Mouse (Mus musculus) T-helper 2 cell (primary cell): ENCODE results near the gene Bik.
"Not testable (repeated sequence)": the region's sequence is repeated elsewhere in the genome, so short reads cannot be mapped to it uniquely, and the experiment has no call there.

Experiments
- in situ Hi-C: fragments of 300-600 bp; cut with MboI, MseI; formaldehyde crosslinking; loops from one replicate; pipeline ENCODE4 v1.15.1; 2025; ENCODE audit warnings: high pct_unique_total_duplicates

Gene Bik

DNA sequence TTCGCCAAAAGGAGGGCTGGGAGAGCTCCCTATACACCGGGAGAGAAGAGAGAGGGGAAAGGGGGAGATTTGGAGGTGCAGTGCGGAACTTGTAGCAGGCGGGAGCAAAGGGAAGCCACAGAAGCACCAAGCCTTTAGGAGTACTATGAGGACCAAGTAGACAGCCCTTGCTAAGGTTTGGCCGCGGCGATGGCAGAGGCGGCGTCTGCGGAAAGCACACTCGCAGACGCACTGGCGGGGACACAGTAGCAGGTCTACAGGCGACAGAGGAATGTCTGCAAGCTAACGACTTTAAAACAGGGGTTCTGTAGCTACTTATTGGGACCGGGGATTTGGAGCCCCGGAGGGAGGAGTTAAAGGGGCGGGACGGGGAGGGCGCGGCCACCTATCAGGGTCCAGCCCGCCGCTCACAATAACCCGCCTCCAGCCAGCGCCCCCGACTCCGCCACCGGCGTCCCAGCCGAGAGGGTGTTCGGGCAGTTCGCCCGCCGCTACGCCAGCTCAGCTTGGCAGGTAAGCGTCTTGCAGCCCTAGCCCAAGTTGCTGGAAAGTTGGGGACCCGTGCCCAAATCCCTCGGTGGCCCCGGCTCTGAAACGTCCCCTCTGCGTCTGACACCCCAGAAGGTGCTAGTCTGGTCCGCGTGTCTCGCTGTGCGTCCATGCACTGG, at the start of gene Bik:
Gene Bik, plus strand, starts transcription at position 439 of the 668 bp plus-strand sequence.
- in situ Hi-C loops, result no loop called here

DNA sequence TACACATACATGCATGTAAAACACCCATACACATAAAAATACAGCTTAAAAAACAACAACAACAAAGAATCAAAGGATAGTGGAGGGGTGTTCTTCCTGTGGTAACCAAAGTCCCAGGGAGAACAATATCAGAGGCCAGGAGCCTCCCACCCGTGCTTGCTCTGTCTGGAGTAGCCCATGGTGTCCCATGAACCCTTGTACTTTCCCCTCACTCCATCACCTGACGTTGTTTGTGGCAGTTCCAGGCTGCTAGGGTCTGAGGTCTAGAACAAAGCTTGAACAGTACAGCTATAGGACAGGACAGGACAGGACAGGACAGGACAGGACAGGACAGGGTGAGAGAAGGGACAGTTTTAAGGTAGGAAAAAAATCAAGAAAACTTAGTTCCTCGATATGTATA, 48.6 kb upstream of the Bik start:
- in situ Hi-C loops, result no loop called here

DNA sequence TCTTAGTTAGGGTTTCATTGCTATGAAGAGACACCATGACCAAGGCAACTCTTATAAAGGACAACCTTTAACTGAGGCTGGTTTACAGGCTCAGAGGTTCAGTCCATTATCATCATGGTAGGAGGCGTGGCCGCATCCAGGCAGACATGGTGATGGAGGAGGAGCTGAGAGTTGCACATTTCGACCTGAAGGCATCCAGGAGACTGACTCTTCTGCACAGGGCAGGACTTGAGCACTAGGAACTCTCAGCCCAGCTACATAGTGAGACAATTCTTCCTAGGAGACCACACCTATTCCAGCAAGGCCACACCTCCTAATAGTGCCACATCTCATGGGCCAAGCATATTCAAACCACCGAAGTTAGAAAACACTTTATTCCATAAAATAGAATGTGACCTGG, 46.8 kb upstream of the Bik start:
- in situ Hi-C loops, result no loop called here

DNA sequence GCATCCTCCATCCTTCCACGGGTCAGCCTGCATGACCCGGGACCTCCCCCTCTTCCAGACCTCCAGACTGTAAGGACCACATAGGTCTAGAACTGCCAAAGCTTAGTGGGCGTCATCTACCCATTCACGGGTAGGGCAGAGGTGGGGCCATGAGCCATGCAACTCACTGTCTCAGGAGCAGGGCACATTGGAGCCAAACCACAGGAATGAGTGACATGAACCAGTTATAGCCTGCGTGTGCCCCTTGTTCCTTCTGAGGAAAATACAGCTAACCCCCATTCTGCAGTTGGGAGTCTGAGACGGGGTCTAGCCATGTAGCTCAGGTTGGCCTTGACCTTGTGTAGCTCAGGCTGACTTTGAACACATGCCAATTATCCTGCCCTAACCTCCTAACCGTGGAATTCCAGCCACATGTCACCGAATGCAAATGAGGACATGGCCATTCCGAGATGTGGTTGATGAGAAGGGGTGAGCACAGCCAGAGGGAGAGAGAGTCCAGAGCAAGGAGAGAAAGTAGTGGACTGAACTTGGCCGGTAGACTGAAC, 45.4 kb upstream of the Bik start:
- in situ Hi-C loops, result no loop called here

DNA sequence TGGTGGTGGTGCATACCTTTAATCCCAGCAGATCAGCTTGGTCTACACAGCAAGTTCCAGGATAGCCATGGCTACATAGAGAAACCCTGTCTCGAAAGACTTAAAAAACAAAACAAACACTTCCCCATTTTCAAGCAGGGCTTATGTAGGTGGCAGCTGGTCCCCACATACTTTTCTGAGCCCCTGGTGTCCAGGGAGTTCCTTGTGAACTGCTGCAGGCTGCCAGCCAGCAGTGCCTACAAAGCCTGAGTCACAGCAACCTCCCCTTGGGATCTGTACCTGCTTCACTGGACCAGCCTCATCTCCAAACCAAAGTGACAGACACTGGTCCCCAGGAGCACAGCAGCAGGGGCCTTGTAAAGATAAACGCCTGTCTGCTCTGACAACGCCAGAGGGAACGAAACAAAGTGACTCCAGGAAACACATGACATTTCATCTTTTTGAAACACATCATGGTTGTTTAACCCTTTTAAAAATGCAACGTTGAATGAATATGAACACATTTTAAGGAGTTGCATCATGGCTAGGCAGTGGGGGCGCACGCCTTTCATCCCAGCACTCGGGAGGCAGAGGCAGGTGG, 43.9 kb upstream of the Bik start:
- in situ Hi-C loops, result no loop called here

DNA sequence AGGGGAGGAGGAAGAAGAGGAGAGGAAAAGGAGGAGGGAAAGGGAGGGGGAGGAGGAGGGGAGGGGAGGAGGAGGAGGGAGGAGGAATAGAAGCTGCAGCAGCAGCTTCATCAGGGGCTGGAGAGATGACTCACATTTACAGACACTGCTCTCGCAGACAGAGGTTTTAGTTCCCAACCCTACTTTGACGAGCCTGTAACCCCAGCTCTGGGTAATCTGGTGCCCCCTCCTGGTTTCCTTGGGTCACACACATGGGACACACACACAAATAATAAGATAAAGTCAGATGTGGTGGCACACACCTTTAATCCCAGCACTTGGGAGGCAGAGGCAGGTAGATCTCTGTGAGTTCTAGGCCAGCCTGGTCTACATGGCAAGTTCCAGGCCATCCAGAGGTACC, 43.2 kb upstream of the Bik start:
- in situ Hi-C loops, result no loop called here

DNA sequence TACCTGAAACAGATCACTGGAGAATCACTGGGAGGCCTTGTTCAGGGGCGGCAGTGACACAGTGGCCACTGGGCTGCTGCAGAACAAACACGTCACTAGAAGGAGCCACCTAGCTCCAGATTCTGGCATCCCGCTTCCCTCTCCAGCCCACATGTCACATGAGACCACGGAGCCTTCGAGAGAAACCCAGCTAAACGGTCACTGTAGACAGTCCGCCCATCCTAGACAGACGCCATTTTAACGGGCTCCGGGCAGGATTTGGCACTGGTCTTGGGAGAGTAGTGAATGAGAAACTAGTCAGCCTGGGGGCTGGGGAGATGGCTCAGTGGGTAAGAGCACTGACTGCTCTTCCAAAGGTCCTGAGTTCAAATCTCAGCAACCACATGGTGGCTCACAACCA, 42.4 kb upstream of the Bik start:
- in situ Hi-C loops, result no loop called here

DNA sequence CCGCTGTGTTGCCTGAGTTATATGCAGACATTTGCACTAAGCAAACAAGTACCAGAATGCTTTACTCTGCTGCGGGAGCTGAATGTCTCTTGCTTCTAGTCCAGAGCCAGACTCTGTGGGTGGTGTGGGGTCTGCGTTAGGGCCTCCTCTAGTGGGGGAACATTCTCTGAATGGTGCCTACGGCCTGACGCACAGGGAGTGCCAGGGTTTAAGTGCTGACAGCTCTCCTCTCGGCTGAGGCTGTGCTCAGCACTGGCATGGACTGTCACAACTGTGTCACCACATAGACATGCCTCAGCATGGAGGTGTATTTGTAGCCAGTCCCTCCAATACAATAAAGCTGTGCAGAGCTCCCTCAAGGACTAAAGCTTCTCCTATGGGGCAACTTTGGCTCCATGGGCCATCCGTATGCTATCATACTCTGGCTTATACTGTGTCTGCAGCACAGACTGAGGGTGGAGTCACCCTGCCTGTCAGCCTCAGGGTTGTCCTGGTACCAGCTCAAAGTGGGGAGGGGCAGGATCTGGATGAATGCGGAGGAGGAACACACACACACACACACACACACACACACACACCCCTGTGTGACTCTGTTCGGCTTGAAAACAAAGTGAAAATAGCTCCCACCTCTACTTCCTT, 39.1 kb upstream of the Bik start:
- in situ Hi-C loops, result no loop called here

DNA sequence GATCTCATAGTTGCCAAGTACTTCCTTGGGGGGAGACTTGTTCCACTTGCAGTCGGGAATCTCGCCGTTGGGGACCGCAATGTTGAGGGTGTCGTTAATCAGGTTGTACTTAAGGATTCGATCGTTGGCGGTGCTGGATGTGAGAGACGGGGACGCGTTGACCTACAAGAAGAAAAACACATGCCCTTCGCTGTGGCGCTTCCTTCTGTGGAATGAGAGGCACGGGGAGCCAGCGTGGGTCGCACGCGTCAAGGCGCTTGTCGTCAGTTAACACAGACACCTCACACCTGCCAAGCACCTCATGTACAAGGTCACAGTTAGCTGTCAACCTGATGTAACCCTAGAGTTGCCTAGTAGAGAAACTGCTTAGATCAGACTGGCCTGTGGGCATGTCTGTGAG, 37.2 kb upstream of the Bik start:
- in situ Hi-C loops, result no loop called here

DNA sequence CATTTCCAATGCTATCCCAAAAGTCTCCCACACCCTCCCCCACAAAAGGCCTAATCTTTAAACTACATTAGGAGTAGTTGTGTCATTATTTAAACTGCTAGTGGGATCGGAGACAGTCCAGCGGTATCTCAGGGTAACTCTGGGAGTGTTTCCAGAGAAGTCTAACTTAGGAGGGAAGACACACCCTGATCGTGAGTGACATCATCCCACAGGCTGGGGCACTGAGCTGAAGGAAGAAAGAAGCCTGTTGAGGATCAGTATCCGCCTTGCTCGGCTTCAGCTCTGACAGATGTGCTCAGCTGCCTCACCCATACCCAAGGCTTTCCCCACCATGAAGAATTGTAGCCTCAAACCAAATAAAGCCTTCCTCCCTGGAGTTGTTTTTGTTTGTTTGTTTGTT, 34.8 kb upstream of the Bik start:
- in situ Hi-C loops, result no loop called here

DNA sequence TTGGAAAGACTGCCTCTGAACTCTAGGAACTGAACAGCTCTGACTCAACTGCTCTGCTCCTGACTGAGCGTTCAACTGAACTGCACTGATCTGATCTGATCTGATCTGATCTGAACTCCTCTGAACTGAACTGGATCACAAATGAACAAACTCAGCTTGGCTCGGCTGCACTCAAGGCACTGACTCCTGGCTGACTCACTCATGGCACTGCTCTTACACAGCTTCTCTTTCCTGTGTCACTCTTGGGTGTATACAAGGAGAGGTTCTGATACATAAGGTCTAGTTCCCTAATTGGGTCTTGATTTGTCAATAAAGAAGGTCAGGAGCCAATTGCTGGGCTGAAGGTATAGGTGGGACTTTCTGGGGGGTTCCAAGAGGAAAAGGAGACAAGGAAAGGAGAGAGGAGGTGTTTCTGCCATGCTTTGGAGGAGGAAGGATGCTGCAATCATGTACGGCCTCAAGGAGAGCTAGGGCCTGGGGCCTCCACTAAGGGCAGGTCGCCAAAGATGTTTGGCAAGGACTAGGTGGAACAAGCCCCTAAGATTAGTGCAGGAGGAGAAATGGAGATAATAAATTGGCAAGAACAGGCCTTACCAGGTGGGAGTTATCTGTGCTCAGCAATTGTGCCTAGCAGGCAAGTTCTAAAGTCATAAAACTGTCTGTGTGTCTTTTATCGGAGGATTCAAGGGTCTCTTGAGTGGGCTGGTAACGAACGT, 32.6 kb upstream of the Bik start:
- in situ Hi-C loops, result no loop called here

DNA sequence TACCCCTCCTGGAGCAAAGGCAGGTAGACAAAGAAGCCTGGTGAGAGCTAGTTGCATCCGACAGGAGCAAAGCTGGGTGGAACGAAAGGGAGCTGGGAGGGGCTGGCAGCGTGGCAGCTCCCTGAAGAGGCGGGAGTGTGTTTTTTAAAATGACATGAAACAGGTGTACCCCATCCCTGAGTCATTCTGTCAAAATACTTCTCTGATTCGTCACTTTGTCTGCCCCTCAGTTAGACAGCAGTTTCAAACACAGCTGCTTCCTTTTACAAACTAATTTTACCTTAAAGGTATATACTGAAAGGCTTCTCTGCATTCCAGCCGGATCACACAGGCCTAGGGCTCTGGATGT, 32.1 kb upstream of the Bik start:
- in situ Hi-C loops, result no loop called here

DNA sequence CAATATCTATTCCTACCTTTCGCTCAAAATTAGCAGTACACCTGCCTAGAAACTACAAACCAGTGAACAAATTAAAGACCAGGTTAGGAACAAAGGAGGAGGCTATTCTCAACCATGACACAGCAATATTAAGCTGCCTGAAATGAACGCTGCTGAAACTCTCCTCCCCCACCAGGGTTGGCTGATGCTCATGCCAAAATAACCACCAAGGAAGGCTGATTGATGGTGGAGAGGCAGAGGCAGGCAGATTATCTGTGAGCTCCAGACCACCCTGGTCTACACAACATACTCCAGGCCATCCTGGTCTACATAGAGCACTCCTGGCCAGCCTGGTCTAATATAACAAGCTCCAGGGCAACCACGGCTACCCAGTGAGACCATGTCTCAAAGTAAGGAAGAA, 31.5 kb upstream of the Bik start:
- in situ Hi-C loops, result no loop called here

DNA sequence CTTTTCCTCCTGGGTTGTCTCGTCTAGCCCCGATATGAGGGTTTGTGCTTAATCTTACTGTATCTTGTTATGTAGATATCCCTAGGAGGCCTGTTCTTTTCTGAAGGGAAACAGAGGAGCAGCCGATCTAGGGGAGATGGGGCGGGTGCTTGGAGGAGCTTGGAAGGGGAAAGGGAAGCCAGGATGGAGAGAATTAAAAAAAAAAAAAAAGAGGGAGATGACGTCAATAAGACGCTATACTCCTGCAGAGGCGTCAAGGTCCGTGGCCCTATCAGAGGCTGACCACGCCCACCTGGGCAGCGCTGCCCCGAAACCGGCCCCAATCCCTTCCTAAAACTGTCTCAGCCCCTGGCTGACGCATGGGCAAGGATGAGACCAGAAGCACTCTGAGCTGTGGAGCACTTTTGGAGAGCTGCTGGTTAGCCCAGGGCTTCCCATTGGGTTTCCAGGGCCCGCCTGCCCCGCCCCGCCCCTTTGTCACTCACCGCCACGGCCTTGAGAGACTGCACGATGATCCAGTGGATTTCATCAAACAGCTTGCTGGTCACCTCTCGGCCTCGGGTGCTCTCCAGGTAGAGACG, 30.8 kb upstream of the Bik start:
- in situ Hi-C loops, result no loop called here

DNA sequence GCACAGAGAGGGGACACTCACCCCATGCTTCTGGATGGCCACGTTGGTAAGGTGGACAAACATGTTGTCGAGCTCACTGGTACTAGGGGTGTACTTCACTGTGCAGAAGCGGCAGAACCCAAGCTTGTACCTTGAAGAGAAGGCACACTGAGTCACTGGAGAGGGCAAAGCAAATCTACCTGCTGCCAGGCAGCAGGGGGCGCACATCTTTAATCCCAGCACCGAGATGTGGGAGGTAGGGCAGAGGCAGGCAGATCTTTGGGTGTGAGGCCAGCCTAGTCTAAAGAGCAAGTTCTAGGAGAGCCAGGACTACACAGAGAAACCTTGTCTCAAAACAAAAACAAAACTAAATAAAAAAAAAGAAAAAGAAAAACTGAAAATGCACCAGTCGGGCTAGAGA, 29.4 kb upstream of the Bik start:
- in situ Hi-C loops, result no loop called here

DNA sequence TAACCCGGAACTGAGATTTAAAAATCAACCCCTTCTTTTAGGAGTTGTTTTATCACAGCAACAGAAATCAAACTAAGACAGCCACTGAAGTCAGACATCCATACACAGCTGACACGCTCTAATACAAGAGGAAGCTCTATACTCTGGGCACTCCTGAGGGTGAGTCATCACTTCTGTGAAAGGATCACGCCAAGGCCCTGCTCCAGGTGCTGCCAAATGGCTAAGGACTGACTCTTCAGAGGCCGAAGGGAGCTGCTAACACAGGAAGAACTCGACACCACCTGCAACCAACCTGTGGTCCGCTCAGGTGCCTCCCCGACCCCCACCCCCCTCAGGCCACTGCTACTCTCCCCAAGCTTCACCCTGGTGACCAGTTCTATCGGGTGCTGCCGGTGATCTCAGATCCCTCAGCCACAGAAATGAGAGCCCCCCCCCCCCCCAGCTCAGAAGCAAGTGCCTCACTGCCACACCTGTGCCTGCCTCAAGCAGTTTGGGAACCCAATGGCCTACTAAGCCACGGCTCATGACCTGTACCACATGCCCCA, 27.4 kb upstream of the Bik start:
- in situ Hi-C loops, result no loop called here

DNA sequence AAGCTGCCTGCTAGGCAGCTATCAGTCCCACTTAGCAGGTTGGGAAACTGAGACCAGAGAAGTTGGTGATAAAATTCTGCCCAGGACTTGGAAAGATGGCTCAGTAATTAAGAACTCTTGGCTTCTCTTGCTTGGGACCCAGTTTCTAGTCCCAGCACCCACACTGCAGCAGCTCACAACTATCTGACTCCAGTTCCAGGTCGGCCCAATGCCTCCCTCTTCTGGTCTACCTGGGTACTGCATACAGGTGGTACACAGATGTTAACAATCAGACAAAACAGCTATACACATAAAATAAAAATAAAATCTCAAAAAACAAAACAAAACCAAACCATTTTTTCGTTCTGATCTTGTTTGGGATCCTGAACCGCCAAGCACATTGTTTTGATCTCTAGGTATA, 26.3 kb upstream of the Bik start:
- in situ Hi-C loops, result no loop called here

DNA sequence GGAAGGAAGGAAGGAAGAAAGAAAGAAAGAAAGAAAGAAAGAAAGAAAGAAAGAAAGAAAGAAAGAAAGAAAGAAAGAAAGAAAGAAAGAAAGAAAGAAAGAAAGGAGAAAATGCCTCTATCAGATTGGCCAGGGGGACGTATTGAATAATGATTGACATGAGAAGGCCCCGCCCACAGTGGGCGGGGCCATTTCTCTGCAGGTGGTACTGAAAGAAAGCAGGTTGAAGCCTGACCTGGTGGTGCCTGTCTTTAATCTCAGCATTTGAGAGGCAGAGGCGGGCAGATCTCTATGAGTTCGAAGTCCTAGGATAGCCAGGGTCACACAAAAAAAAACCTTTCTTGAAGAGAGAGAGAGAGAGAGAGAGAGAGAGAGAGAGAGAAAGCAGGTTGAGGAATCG, 25.2 kb upstream of the Bik start:
- in situ Hi-C loops, result not testable (repeated sequence)

DNA sequence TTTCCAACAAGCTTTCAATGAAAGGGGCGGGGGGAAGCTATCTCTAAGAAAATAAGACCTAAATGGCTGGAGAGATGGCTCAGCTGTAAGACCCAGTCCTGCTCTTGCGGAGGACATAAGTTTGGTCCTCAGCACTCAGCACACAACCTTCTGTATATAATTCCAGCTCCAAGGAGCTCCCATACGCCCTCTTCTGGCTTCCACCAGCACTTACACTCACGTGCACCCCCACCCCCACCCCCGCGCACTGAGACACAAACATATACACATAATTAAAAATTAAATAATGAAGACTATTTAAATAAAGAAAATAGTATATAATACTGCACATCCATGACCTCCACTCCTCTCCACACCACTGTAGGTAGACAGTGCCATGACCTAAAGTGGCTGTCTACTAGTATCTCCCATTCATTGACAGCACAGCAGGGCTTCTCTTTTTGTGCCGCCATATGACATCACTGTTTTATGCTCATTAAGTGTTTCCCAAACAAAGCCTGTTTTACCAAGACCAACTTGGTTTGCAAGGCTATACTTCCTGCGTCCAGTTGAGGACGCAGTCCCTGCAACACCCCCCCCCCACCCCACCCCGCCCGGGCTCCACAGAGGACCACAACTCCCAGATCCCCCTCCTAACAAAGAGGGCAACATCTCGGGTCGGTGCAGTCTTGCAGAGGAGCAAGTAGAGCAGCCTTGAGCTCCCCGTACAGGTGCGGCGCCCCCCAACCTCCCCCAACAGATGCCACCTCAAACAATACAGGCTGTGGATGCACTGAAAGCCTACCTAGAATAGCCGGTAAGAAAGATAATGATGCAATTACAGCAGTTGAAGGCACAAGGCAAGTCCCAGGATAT, 16.5 kb upstream of the Bik start:
- in situ Hi-C loops, result no loop called here

DNA sequence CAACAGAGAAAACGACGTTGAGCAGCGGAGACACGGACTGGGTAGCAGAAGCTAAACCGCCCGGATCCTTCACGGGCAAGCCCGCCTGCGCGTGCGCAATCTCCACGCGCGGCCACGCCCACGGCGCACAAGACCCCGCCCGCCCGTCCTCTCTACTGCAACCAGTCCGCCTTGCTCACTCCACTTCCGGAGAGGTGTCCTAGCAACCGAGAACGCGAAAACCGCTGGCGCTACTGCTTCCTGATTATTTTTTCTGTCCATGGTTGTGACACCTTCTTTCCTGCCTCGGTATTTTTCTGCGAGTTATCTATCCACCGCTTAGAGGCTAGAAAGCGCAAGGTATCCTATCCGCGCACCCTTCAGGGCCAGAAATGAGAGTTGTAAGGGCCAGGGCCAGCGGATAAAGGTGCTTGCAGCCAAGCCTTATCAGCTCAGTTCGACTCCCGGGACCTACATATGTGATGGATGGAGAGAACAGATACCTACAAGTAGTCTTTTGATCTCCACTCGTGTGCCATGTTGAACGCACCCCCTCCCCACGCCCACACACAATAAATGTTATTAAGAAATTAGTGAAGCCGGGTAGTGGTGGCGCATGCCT, 15.8 kb upstream of the Bik start, which contains the start of gene Ttll1:
Gene Ttll1, minus strand, starts transcription at position 89 of the 601 bp plus-strand sequence.
- in situ Hi-C loops, result no loop called here
